Mouse (Mus musculus): Measurements from ENCODE around the gene Arhgap40. TPM values are rescaled to one million over a fixed set of nuclear protein-coding genes. Genes with fewer than 3 reads are reported as not detected.

Arhgap40 gene
- polyA plus RNA-seq, 1 experiment from 2014 or later: 0.62 TPM

- 81% methylated on average over 6 of the region's 6 CpGs for WGBS
- Histone ChIP-seq H3K36me3 (replicated peaks) (no peaks in the 10 kb centered on the region), H3K27ac (no peak overlapping the region), H3K27me3 (ENCODE audit: poor library complexity, severe bottlenecking) (no peaks in the 10 kb centered on the region), H3K4me3 (no peak overlapping the region), H3K4me1 (no peaks in the 10 kb centered on the region), H3K9me3 (no peaks in the 10 kb centered on the region)
- DNase-seq (ENCODE audit: extremely low spot score, low spot score): no peak
These were observed 7.2 kb downstream of the Arhgap40 start for GRCm38 (mm10) chr2:158519800-158520199.

- H3K4me1 ChIP-seq: no peaks in the 10 kb centered on the region
- no peaks in the 10 kb centered on the region for H3K36me3 ChIP-seq (replicated peaks)
- no peak for DNase-seq (ENCODE audit: extremely low spot score, low spot score)
- WGBS: 85% methylated on average over 8 of the region's 8 CpGs
- H3K9me3 ChIP-seq: no peaks in the 10 kb centered on the region
- H3K4me3 ChIP-seq: no peak overlapping the region
- H3K27ac ChIP-seq: no peak overlapping the region
- no peaks in the 10 kb centered on the region for H3K27me3 ChIP-seq (ENCODE audit: poor library complexity, severe bottlenecking)
These were observed 10.5 kb downstream of the Arhgap40 start for GRCm38 (mm10) chr2:158523060-158523459.

GRCm38 (mm10) chr2:158524129-158524860 is 11.7 kb downstream of the Arhgap40 start:
- no peak for DNase-seq (ENCODE audit: extremely low spot score, low spot score)
- Histone ChIP-seq H3K4me3 (no peak overlapping the region), H3K27ac (no peak overlapping the region), H3K27me3 (ENCODE audit: poor library complexity, severe bottlenecking) (no peaks in the 10 kb centered on the region), H3K9me3 (no peaks in the 10 kb centered on the region), H3K36me3 (replicated peaks) (no peaks in the 10 kb centered on the region), H3K4me1 (no peaks in the 10 kb centered on the region)
- WGBS: 89% methylated on average over 16 of the region's 16 CpGs

- Histone ChIP-seq H3K36me3 (replicated peaks) (no peaks in the 10 kb centered on the region), H3K9me3 (no peaks in the 10 kb centered on the region), H3K27me3 (ENCODE audit: poor library complexity, severe bottlenecking) (peaks cover 7% of the 10 kb centered on the region; the same call in 1 of the 2 replicates), H3K4me3 (no peak overlapping the region), H3K4me1 (no peaks in the 10 kb centered on the region), H3K27ac (no peak overlapping the region)
- DNase-seq (ENCODE audit: extremely low spot score, low spot score): peak; percentile 53
- 9% methylated on average over 4 of the region's 4 CpGs for WGBS
These were observed 21.5 kb downstream of the Arhgap40 start for GRCm38 (mm10) chr2:158534090-158534489.

GRCm38 (mm10) chr2:158534559-158534958 is 22.0 kb downstream of the Arhgap40 start:
- DNase-seq (ENCODE audit: extremely low spot score, low spot score): no peak
- H3K27ac ChIP-seq: no peak overlapping the region
- peaks cover 9% of the 10 kb centered on the region; the same call in 1 of the 2 replicates for H3K27me3 ChIP-seq (ENCODE audit: poor library complexity, severe bottlenecking)
- 72% methylated on average over 8 of the region's 8 CpGs for WGBS
- no peak overlapping the region for H3K4me3 ChIP-seq
- no peaks in the 10 kb centered on the region for H3K9me3 ChIP-seq
- H3K4me1 ChIP-seq: peaks cover 4% of the 10 kb centered on the region
- H3K36me3 ChIP-seq (replicated peaks): no peaks in the 10 kb centered on the region

GRCm38 (mm10) chr2:158539433-158540305 is 27.1 kb downstream of the Arhgap40 start:
- Histone ChIP-seq H3K27me3 (ENCODE audit: poor library complexity, severe bottlenecking) (peaks cover 9% of the 10 kb centered on the region), H3K4me1 (peaks cover 9% of the 10 kb centered on the region), H3K9me3 (no peaks in the 10 kb centered on the region), H3K36me3 (replicated peaks) (no peaks in the 10 kb centered on the region), H3K27ac (peak overlapping the region; percentile 26), H3K4me3 (peak overlapping the region; percentile 32)
- DNase-seq (ENCODE audit: extremely low spot score, low spot score): peak; percentile 44
- 59% methylated on average over 24 of the region's 24 CpGs for WGBS

- H3K4me1 ChIP-seq: peaks cover 11% of the 10 kb centered on the region
- no peaks in the 10 kb centered on the region for H3K36me3 ChIP-seq (replicated peaks)
- no peak overlapping the region for H3K27ac ChIP-seq
- H3K27me3 ChIP-seq (ENCODE audit: poor library complexity, severe bottlenecking): peaks cover 11% of the 10 kb centered on the region
- H3K9me3 ChIP-seq: no peaks in the 10 kb centered on the region
- no peak overlapping the region for H3K4me3 ChIP-seq
- no peak for DNase-seq (ENCODE audit: extremely low spot score, low spot score)
- 57% methylated on average over 4 of the region's 4 CpGs for WGBS
These were observed 28.7 kb downstream of the Arhgap40 start for GRCm38 (mm10) chr2:158541286-158541685.

GRCm38 (mm10) chr2:158545266-158545665 is 32.7 kb downstream of the Arhgap40 start:
- no peak for DNase-seq (ENCODE audit: extremely low spot score, low spot score)
- Histone ChIP-seq H3K27ac (no peak overlapping the region), H3K36me3 (replicated peaks) (no peaks in the 10 kb centered on the region), H3K4me3 (no peak overlapping the region), H3K9me3 (no peaks in the 10 kb centered on the region), H3K4me1 (peaks cover 11% of the 10 kb centered on the region), H3K27me3 (ENCODE audit: poor library complexity, severe bottlenecking) (peaks cover 26% of the 10 kb centered on the region)
- 81% methylated on average over 2 of the region's 2 CpGs for WGBS

GRCm38 (mm10) chr2:158546751-158547150 is 34.2 kb downstream of the Arhgap40 start:
- Histone ChIP-seq H3K4me3 (no peak overlapping the region), H3K9me3 (no peaks in the 10 kb centered on the region), H3K27ac (peak overlapping the region; percentile 8; the same call in 1 of the 2 replicates), H3K36me3 (replicated peaks) (no peaks in the 10 kb centered on the region), H3K4me1 (peaks cover 11% of the 10 kb centered on the region), H3K27me3 (ENCODE audit: poor library complexity, severe bottlenecking) (peaks cover 40% of the 10 kb centered on the region)
- 3% methylated on average over 17 of the region's 17 CpGs for WGBS
- DNase-seq (ENCODE audit: extremely low spot score, low spot score): peak; percentile 88

GRCm38 (mm10) chr2:158550067-158550466 is 37.5 kb downstream of the Arhgap40 start:
- Histone ChIP-seq H3K27ac (no peak overlapping the region), H3K27me3 (ENCODE audit: poor library complexity, severe bottlenecking) (peaks cover 70% of the 10 kb centered on the region), H3K36me3 (replicated peaks) (no peaks in the 10 kb centered on the region), H3K9me3 (no peaks in the 10 kb centered on the region), H3K4me3 (no peak overlapping the region), H3K4me1 (peaks cover 17% of the 10 kb centered on the region)
- 3% methylated on average over 3 of the region's 3 CpGs for WGBS
- peak; percentile 81 for DNase-seq (ENCODE audit: extremely low spot score, low spot score)

- no peak for DNase-seq (ENCODE audit: extremely low spot score, low spot score)
- 11% methylated on average over 10 of the region's 10 CpGs for WGBS
- Histone ChIP-seq H3K27ac (no peak overlapping the region), H3K4me1 (peaks cover 26% of the 10 kb centered on the region), H3K4me3 (no peak overlapping the region), H3K36me3 (replicated peaks) (no peaks in the 10 kb centered on the region), H3K27me3 (ENCODE audit: poor library complexity, severe bottlenecking) (peaks cover 71% of the 10 kb centered on the region), H3K9me3 (no peaks in the 10 kb centered on the region)
These were observed 41.8 kb downstream of the Arhgap40 start for GRCm38 (mm10) chr2:158554366-158554765.

GRCm38 (mm10) chr2:158555252-158555651 is 42.7 kb downstream of the Arhgap40 start:
- H3K4me3 ChIP-seq: peak overlapping the region; percentile 45

GRCm38 (mm10) chr2:158555812-158556211 is 43.2 kb downstream of the Arhgap40 start:
- H3K27me3 ChIP-seq (ENCODE audit: poor library complexity, severe bottlenecking): peaks cover 57% of the 10 kb centered on the region
- 0 out of 2 replicates have a peak overlapping the region, but pooled peaks have one; percentile 52 for H3K27ac ChIP-seq
- DNase-seq (ENCODE audit: extremely low spot score, low spot score): peak; percentile 32
- no peaks in the 10 kb centered on the region for H3K36me3 ChIP-seq (replicated peaks)
- WGBS: 1% methylated on average over 8 of the region's 8 CpGs
- no peaks in the 10 kb centered on the region for H3K9me3 ChIP-seq
- H3K4me1 ChIP-seq: peaks cover 40% of the 10 kb centered on the region
- peak overlapping the region; percentile 45 for H3K4me3 ChIP-seq

More at GRCm38 (mm10) chr2:158555252-158555651, 42.7 kb downstream of the Arhgap40 start:
- Histone ChIP-seq H3K9me3 (no peaks in the 10 kb centered on the region), H3K4me1 (peaks cover 35% of the 10 kb centered on the region), H3K27me3 (ENCODE audit: poor library complexity, severe bottlenecking) (peaks cover 62% of the 10 kb centered on the region), H3K36me3 (replicated peaks) (no peaks in the 10 kb centered on the region), H3K27ac (0 out of 2 replicates have a peak overlapping the region, but pooled peaks have one; percentile 52)
- WGBS: under 1% methylated on average over 7 of the region's 7 CpGs
- DNase-seq (ENCODE audit: extremely low spot score, low spot score): no peak

Data from forebrain, embryonic 10.5 days (tissue).